Mouse (Mus musculus): ENCODE data around the gene Ap1s2.

GRCm38 (mm10) chrX:163929550-163929949, 20.7 kb downstream of the Ap1s2 start:
- TF ChIP-seq POLR2A (IDR thresholded peaks at IDR 0.05; ENCODE audit: control insufficient read depth, extremely low read depth, insufficient read depth, low read length, poor library complexity) (no peak), CTCF (IDR thresholded peaks at IDR 0.05; ENCODE audit: borderline replicate concordance, control insufficient read depth, extremely low read depth, insufficient read depth, low read length, poor library complexity) (no peak)
